Mouse (Mus musculus) olfactory bulb, adult 2 months (tissue): ENCODE results near the gene Hoxa5.

Source experiments
- CTCF ChIP-seq: fragments of 200-500 bp; IDR thresholded peaks from 2 replicates; pipeline ENCODE4 v1.5.1; 2012; ENCODE audit warnings: low read depth, mild to moderate bottlenecking, low read length, moderate library complexity; ENCODE audit not compliant: insufficient read depth
- POLR2A ChIP-seq: fragments of 200-500 bp; IDR thresholded peaks from 2 replicates; pipeline ENCODE4 v1.6.1; 2012; ENCODE audit warnings: mild to moderate bottlenecking, low read depth, low read length, moderate library complexity; ENCODE audit not compliant: insufficient read depth

- no peak for TF ChIP-seq POLR2A
- TF ChIP-seq CTCF: no peak
Observed at GRCm38 (mm10) chr6:52232568-52232965, 28.2 kb upstream of the Hoxa5 start.
